Mouse (Mus musculus): ENCODE results near the gene Gbf1.

Gbf1 gene

DNA sequence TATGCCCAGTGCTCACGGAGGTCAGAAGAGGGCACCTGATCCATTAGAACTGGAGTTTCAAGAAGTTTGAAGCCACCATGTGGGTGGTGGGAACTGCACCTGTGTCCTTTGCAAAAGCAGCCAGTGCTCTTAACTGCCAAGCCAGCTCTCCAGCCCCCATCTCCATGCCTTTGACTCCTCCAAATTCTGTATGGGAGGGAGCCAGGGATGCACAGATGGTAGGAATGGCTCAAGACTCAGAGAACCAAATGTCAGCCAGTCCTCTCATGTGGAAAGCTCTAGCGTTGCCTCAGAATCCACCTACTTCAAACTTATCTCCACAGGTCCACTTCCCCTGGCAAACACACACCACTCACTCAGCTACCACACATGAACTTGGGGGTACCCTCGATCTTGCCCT, 181.6 kb downstream of the Gbf1 start:
- TF ChIP-seq GATA4 (IDR thresholded peaks at IDR 0.05; ENCODE audit: insufficient replicate concordance, low read length): no peak
